Mouse (Mus musculus) liver, adult 2 months (tissue): Measurements from ENCODE around the gene Mettl26. TPM values are rescaled to one million over a fixed set of nuclear protein-coding genes. Genes with fewer than 3 reads are reported as not detected.

Experiments used
- DNase-seq: peaks from one replicate; pipeline ENCODE4 v3.0.0-alpha.2; 2011; ENCODE audit warnings: low read depth, low spot score; ENCODE audit errors: extremely low read depth
- H3K27ac ChIP-seq: fragments of 200-500 bp; replicated peaks from 2 replicates; pipeline ENCODE4 v1.5.1; 2012; ENCODE audit warnings: low read depth, mild to moderate bottlenecking, control low read depth, inconsistent platforms, low read length; ENCODE audit not compliant: insufficient read depth
- H3K27me3 ChIP-seq: fragments of 200-500 bp; 2 replicates; pipeline ENCODE4 v1.6.1; 2012; ENCODE audit warnings: mild to moderate bottlenecking, moderate library complexity, low read length, inconsistent platforms; ENCODE audit not compliant: control insufficient read depth, insufficient read depth
- H3K36me3 ChIP-seq: fragments of 200-500 bp; 2 replicates; pipeline ENCODE4 v1.6.1; 2012; ENCODE audit warnings: low read length, inconsistent platforms; ENCODE audit not compliant: control insufficient read depth, insufficient read depth
- H3K4me1 ChIP-seq: fragments of 200-500 bp; 2 replicates; pipeline ENCODE4 v1.6.1; 2011; ENCODE audit warnings: low read length; ENCODE audit not compliant: control insufficient read depth, insufficient read depth
- H3K4me3 ChIP-seq: fragments of 200-500 bp; 2 replicates; pipeline ENCODE4 v1.5.1; 2011; ENCODE audit warnings: low read depth, mild to moderate bottlenecking, control low read depth, low read length, moderate library complexity; ENCODE audit not compliant: insufficient read depth
- H3K79me2 ChIP-seq: fragments of 200-500 bp; 2 replicates; pipeline ENCODE4 v1.6.1; 2012; ENCODE audit warnings: inconsistent platforms, mild to moderate bottlenecking, low read length, moderate library complexity; ENCODE audit not compliant: control insufficient read depth, insufficient read depth
- H3K9ac ChIP-seq: fragments of 200-500 bp; 2 replicates; pipeline ENCODE4 v1.6.1; 2012; ENCODE audit warnings: low read depth, mild to moderate bottlenecking, control low read depth, inconsistent platforms, low read length
- CTCF ChIP-seq: fragments of 200-500 bp; IDR thresholded peaks from 2 replicates; pipeline ENCODE4 v1.5.1; 2011; ENCODE audit warnings: low read depth, low read length, control low read depth
- POLR2A ChIP-seq: fragments of 200-500 bp; IDR thresholded peaks from 2 replicates; pipeline ENCODE4 v1.6.1; 2011; ENCODE audit warnings: low read length, control low read depth; ENCODE audit not compliant: insufficient read depth; ENCODE audit errors: extremely low read depth
- WGBS: fragments of 180-500 bp; shearing (Covaris S2); methylation state at CpG from one replicate; pipeline ENCODE4 v1.1.7; 2018; 5-methylcytosine and 5-hydroxymethylcytosine counted together
- polyA plus RNA-seq: library from polyadenylated mRNA; depleted of rRNA; stranded (reverse); fragments of >200 nt; gene quantifications from 2 replicates; pipeline ENCODE4 v1.2.3, GENCODE M21; 2012
- total RNA-seq: library from RNA; depleted of rRNA; stranded (reverse); fragments of >200 nt; gene quantifications from 2 replicates; pipeline ENCODE4 v1.2.3, GENCODE M21; 2014

Gene Mettl26
- total and polyA plus RNA-seq, 2 experiments = 131 to 415 TPM

DNA sequence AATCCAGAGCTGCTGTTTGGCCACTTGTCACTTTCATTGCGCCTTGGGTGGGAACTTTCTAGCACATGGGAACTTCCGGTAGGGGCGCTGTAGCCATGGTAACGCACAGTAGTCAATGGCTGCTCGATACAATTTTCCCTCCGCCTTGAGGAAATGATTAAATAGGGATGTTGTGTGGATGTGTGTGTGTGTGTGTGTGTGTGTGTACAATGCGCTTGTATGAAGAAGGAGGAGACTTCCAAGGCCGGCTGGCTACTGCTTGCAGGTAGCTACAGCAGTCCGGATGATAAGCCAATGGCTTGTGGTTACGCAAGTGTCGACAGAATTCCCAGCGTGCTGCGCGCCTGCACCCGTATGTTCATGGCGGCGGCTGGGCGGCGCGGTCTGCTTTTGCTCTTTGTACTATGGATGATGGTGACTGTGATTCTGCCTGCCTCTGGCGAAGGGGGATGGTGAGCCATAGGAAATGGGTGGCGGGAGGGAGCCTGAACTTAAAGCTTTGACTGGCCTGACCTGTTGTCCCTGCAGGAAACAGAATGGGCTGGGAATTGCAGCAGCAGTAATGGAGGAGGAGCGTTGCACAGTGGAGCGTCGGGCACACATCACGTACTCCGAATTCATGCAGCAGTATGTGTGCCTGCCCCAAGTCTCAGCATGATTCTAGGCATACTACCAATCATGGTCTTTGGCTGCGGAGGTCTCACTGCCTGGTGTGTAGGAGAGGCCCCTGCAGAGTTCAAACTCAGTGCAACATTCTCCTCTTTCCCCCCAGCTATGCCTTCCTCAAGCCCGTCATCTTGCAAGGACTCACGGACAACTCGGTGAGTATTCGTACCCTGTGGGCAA lies 45.9 kb upstream of the Mettl26 start, which contains the start of gene Jmjd8:
Gene Jmjd8, plus strand, starts transcription at position 156 of the 846 bp plus-strand sequence.
- under 1% methylated on average over 32 of the region's 32 CpGs for WGBS
- peaks cover 31% of the 10 kb centered on the region for H3K4me1 ChIP-seq
- peak within 1 kb of the TSS; percentile 78 for H3K9ac ChIP-seq
- 0 out of 2 replicates have a peak, but pooled peaks cover 4% of the 10 kb centered on the region for H3K36me3 ChIP-seq
- H3K27ac ChIP-seq = peak within 1 kb of the TSS; percentile 69
- no peaks in the 10 kb centered on the region for H3K27me3 ChIP-seq
- peak; percentile 44; the same call in 1 of the 2 replicates for TF ChIP-seq CTCF
- peak; percentile 50; the same call in 1 of the 2 replicates for TF ChIP-seq POLR2A
- DNase-seq = peak; percentile 81
- H3K4me3 ChIP-seq = peak within 1 kb of the TSS; percentile 64
- H3K79me2 ChIP-seq = peaks cover 22% of the 10 kb centered on the region

DNA sequence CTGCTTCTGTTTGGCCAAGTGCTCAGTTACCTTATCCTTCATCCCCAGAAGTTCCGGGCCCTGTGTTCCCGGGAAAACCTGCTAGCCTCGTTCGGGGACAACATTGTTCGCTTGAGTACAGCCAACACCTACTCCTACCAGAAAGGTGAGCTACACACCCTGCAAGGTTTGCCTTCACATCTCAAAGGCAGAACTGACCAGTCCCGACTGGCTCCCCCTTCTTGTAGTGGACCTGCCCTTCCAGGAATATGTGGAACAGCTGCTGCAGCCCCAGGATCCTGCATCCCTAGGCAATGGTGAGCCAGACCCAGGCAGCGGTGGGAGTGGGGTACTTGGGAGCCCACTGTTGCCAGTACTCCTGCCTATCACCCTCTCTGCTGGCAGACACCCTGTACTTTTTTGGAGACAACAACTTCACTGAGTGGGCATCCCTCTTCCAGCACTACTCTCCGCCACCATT lies 45.3 kb upstream of the Mettl26 start:
- TF ChIP-seq CTCF = no peak
- no peak for TF ChIP-seq POLR2A
- Histone ChIP-seq H3K4me1 (peaks cover 27% of the 10 kb centered on the region), H3K9ac (peak overlapping the region; percentile 78), H3K36me3 (0 out of 2 replicates have a peak, but pooled peaks cover 4% of the 10 kb centered on the region), H3K27me3 (no peaks in the 10 kb centered on the region), H3K79me2 (peaks cover 17% of the 10 kb centered on the region), H3K4me3 (peak overlapping the region; percentile 64), H3K27ac (peak overlapping the region; percentile 69)
- DNase-seq = no peak
- 26% methylated on average over 8 of the region's 8 CpGs for WGBS

DNA sequence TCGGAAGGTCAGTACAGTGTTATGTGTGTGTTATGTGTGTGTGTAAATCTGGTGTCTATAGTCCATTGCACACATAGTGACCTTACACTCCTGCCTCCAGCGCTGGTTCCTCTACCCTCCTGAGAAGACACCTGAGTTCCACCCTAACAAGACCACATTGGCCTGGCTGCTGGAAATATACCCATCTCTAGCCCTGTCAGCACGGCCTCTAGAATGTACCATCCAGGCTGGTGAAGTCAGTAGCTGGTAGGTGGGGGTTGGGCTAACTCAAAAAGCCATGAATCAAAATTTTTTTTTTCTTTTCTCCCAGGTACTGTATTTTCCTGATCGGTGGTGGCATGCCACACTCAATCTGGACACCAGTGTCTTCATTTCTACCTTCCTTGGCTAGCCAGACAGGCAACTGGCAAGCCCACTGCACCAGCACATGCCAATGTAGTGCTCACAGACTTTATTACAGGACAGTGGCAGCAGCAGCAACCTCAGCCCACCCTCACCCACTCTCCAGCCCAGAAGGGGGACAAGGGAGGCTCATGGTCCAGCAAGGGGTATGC lies 44.6 kb upstream of the Mettl26 start:
- no peak overlapping the region for H3K9ac ChIP-seq
- peaks cover 23% of the 10 kb centered on the region for H3K79me2 ChIP-seq
- no peak overlapping the region for H3K4me3 ChIP-seq
- TF ChIP-seq POLR2A (no peak), CTCF (no peak)
- H3K4me1 ChIP-seq = peaks cover 31% of the 10 kb centered on the region
- no peaks in the 10 kb centered on the region for H3K27me3 ChIP-seq
- H3K36me3 ChIP-seq = 0 out of 2 replicates have a peak, but pooled peaks cover 4% of the 10 kb centered on the region
- WGBS = 75% methylated on average over 4 of the region's 4 CpGs
- H3K27ac ChIP-seq = no peak overlapping the region
- no peak for DNase-seq

DNA sequence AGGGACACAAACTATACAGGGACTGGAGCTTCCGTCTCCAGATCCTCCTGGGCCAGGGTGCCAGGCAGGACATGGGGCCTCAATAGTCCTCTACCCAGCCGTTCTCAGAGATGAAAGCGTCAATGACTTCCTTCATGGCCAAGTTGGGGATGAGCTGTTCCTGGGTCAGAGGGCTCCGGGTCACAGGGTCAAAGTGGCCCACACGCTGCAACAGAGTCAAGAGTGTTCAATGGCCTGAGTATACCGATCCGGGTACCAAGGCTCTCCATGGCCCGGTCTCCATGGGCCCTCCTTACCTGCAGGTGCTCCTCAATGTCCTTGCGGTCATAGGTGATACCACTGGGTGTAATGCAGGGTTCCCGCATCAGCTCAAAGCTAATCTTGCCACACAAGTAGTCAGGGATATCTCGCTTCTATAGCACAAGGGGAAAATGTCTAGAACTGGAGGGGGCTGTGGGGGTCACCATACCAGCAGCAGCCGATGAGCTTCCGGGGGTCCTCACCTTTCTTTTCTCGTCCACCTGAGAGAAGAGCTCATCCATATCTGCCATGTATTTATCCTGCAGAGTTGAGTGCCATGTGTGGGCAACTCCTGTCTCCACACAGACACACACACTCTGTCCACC lies 44.0 kb upstream of the Mettl26 start:
- H3K4me3 ChIP-seq = no peak overlapping the region
- WGBS = 75% methylated on average over 14 of the region's 14 CpGs
- peaks cover 26% of the 10 kb centered on the region for H3K79me2 ChIP-seq
- peaks cover 37% of the 10 kb centered on the region for H3K4me1 ChIP-seq
- 0 out of 2 replicates have a peak, but pooled peaks cover 4% of the 10 kb centered on the region for H3K36me3 ChIP-seq
- no peak overlapping the region for H3K9ac ChIP-seq
- TF ChIP-seq CTCF = no peak
- 0 out of 2 replicates have a peak, but pooled peaks have one; percentile 4 for TF ChIP-seq POLR2A
- H3K27me3 ChIP-seq = no peaks in the 10 kb centered on the region
- no peak overlapping the region for H3K27ac ChIP-seq
- no peak for DNase-seq

DNA sequence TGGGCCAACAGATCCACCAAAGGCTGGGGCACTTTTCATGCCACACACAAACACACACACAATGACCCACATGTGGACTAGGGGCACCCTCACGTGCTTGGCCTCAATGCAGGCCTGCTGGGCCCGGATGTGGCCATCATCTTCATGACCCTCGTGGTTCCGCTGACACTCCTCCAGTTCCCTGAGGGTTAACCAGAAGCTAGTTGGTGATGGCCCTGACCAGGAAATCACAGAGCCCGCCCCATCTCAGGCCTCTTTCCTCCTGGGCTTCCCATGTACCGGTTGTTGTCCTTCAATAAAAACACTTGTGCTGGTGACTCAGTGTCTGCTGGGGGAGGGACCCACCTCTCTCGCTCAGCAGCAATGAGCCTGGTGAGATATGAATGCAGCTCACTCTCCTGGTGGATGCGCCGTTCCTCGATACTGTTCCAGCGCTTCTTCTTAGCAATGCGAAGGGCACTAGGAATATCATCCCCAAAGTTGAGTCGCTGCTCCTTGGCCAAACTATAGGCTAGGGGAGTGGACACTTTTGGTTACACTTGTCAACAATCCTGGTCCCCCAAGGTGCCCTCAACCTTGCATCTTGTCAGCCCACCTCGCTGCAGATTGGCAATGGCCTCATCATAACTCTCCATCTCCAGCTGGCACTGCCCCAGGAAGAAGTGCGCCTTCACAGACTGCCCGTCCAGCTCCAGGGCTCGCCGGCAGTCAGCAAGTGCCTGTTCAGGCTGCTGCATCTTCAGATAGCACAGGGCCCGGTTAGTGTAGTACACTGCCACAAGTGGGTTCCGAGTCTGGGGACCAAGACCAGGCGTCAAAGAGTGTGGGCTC lies 43.2 kb upstream of the Mettl26 start:
- no peaks in the 10 kb centered on the region for H3K27me3 ChIP-seq
- WGBS = 37% methylated on average over 21 of the region's 21 CpGs
- peaks cover 26% of the 10 kb centered on the region for H3K79me2 ChIP-seq
- peak overlapping the region; percentile 80 for H3K4me3 ChIP-seq
- no peak for DNase-seq
- TF ChIP-seq POLR2A (no peak), CTCF (no peak)
- H3K4me1 ChIP-seq = peaks cover 45% of the 10 kb centered on the region
- H3K27ac ChIP-seq = peak overlapping the region; percentile 90
- peak overlapping the region; percentile 94 for H3K9ac ChIP-seq
- H3K36me3 ChIP-seq = 0 out of 2 replicates have a peak, but pooled peaks cover 4% of the 10 kb centered on the region
